Mouse (Mus musculus) forelimb bud, embryonic 11.5 days (tissue): ENCODE results near the gene Cdh16.
A peak's percentile ranks its signal among the peaks of the same experiment; 100 is the strongest.
"Not testable (repeated sequence)": the region's sequence is repeated elsewhere in the genome, so short reads cannot be mapped to it uniquely, and the experiment has no call there.

Experiments
- DNase-seq: peaks from one replicate; pipeline ENCODE4 v3.0.0-alpha.2; 2012; ENCODE audit warnings: low read depth, low spot score

Cdh16 gene

GRCm38 (mm10) chr8:104577606-104578005 is 46.6 kb downstream of the Cdh16 start:
- not testable (repeated sequence) for DNase-seq

- no peak for DNase-seq
Measured at GRCm38 (mm10) chr8:104576820-104577219, 47.4 kb downstream of the Cdh16 start.

- DNase-seq = peak; percentile 87
Measured at GRCm38 (mm10) chr8:104570436-104571343, 53.5 kb downstream of the Cdh16 start.

- DNase-seq = peak; percentile 11
Measured at GRCm38 (mm10) chr8:104569559-104569958, 54.6 kb downstream of the Cdh16 start.

DNA sequence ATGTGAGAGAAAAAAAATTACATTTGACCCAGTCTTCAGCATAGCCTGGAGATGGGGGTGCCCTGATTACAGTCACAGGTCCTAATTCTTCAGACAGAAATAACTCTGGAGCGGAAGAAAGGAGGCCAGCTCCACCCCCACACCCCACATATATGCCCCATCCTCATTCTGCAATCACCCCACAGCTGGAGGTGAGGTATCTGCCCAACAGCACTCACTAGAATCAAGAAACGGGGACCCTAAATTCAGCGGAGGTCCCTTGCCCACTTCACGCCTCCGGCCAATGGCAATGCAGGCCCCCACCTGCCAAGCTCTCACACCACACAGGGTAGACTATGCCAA is 58.8 kb downstream of the Cdh16 start:
- no peak for DNase-seq

- peak; percentile 90 for DNase-seq
Measured at GRCm38 (mm10) chr8:104564633-104565456, 59.4 kb downstream of the Cdh16 start.

DNA sequence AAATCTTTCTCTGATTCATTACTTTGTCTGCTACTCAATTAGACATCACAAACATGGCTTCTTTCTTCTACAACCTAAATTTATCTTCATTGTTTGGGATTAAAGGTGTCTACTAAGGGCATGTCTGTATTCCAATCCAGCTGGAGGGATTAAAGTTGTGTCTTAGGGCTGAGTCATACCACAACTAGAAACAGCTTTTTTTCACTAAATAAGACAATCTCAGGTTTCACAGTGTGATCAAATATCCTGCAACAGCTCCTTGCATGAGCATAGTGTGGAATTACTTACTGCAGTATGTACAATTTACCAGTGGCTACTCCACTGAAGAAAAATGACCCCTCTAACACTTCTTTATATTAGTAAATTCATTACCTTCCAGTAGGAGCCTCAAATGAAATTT is 63.5 kb downstream of the Cdh16 start:
- no peak for DNase-seq

- no peak for DNase-seq
Measured at GRCm38 (mm10) chr8:104557226-104557625, 67.0 kb downstream of the Cdh16 start.

DNA sequence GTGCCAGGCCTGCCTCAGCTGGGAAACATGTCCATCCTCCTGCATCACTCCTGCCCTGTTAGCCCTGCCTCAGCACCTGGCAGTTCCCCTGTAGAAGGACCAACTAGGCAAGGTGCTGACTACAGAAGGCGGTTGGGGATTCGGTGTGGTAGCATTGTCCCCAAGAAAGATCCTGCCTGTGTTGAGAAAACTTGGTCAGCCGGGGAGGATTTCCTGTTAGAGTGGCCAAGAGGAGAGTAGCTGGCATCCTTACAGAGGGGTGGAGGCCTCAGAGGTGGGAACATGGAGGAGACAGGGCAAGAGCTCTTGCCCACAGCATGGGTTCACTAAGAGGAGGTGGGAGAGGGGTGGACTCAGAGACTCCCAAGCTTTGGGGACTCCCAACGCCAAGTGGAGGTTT is 69.0 kb downstream of the Cdh16 start:
- no peak for DNase-seq
